Mouse (Mus musculus) kidney, postnatal 4 days (tissue): Measurements from ENCODE around the gene Atp8a1.
"Not testable (repeated sequence)": the region's sequence is repeated elsewhere in the genome, so short reads cannot be mapped to it uniquely, and the experiment has no call there.

ENCODE experiments used
- DNase-seq, 2 experiments: peaks; one replicate each; pipeline ENCODE4 v3.0.0; 2021; ENCODE audit warnings: mixed read lengths in 2 of 2

The Atp8a1 gene

GRCm38 (mm10) chr5:67826278-67826677, 21.0 kb downstream of the Atp8a1 start:
- DNase-seq: no peak

- no peak for DNase-seq
Observed at GRCm38 (mm10) chr5:67824600-67824999, 22.6 kb downstream of the Atp8a1 start.

GRCm38 (mm10) chr5:67823771-67824170, 23.5 kb downstream of the Atp8a1 start:
- DNase-seq: no peak

GRCm38 (mm10) chr5:67822619-67823018, 24.6 kb downstream of the Atp8a1 start:
- no peak for DNase-seq

GRCm38 (mm10) chr5:67821987-67822401, 25.2 kb downstream of the Atp8a1 start:
- DNase-seq: no peak

DNA sequence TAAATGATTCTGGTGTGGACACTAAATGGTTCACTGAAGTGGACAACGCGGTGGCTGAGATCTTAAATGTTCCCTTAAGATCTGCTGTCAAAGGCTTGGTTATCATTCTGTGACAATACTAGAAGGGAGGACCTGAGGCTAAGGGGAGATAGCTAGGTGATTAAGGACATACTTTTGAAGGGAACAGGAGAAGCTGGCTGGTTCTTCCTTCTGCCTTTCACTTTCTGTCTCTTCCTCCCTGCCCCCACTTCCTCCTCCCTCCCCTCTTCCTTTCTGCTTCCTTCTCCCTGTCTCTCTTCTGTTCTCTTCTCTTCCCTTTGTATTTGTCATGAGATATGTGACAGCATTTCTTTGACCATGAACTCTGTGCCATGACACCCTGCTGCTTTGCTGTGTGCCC, 26.0 kb downstream of the Atp8a1 start:
- no peak for DNase-seq

GRCm38 (mm10) chr5:67819451-67819850, 27.8 kb downstream of the Atp8a1 start:
- DNase-seq: no peak

GRCm38 (mm10) chr5:67815572-67816325, 31.5 kb downstream of the Atp8a1 start:
- peak; percentile 44 to 64 for DNase-seq

DNA sequence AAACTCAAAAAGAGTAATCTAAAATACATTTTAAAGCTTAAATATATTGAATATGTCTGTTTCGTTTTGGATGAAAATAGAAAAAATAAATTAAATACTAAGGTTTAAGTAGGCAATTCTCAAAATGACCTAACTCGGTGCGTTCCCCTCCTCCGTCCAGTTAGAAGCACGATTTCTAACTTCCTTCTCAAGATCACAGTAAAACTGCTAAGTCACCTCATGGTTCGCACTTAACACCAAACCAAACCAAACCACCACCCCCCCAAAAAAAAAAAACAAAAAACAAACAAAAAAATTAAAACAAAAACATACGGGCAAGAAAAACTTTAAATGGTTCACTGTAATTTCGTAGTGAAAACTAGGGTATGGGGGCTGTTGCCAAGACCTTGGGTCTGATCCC, 32.2 kb downstream of the Atp8a1 start:
- not testable (repeated sequence) for DNase-seq

- DNase-seq: no peak
Observed at GRCm38 (mm10) chr5:67814437-67814965, 32.7 kb downstream of the Atp8a1 start.

DNA sequence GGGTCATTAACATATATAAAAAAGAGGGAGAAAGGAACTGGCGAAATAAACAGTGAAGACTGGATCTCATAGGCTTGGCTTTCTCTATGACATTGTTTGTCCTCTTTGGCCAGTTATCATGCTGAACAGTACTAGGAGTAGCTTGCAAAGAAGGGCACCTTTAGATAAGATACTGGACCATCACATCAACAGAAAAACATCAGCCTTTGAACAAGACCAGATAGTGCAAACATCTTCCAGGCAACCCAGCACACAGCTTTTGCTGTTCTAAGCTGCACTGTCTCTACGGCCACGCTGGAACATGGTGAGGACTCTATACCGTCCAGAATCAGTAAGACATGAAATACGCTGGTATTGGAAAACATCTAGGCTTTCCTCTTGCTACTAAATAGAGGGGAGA, 33.9 kb downstream of the Atp8a1 start:
- DNase-seq: no peak

DNA sequence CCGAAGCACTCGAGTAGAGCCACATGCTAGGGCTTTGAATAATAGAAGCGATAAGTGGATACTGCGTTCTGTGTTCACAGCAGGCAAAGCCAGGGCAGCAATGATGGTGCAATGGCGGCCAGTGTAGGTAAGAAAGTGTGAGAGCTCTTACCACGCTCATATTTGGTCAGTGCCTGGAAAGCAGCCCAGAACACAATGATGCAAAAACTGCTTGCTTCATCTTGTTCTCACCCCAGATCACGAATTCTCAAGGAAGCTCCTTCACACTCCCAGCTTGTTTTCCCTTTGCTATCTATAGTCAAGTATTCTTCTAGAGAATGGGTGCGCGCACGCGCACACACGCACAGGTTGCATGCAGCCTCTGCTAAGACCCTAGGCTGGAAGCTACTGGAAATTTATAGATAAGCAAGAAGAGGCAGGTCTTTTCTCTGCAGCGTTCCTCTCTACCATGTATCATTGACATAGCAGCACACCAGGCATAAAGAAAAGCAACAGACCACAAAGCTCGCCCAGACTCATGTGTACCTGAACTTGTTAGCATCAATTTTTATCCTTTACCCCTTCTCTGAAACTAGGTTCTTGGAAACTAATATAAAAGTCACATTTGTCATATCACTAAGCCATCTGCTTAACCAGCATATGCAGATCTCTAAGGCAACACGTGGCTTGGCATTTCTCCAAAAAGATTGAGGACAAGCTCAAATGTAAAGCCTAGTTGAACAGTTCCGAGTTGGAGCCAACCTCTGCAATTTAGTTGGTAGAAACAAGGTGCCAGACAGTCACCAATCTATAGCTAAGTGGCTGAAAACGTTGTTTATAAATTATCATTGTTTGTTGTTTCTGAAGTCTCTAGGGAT, 44.8 kb downstream of the Atp8a1 start:
- no peak for DNase-seq

- DNase-seq: no peak
Observed at GRCm38 (mm10) chr5:67800801-67801200, 46.4 kb downstream of the Atp8a1 start.

DNA sequence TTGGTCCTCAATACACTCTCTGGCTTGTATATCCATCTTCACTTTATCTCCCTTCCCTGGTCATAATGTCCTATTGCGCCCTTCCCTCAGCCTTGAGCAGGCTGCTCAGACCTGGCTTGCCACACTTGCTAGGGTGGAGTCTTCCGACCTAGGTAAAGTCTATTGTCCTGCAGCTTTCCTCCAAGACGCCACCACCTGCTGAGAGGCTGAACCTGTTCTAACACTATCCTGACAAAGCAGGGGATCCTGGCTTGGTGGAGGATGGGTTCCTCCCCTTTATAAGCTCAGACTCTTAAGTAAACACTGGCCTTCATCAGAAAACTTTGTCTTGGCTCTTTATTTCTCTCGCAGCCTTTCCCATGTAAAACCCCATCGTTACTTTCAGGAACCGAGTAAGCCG, 47.4 kb downstream of the Atp8a1 start:
- DNase-seq: no peak

DNA sequence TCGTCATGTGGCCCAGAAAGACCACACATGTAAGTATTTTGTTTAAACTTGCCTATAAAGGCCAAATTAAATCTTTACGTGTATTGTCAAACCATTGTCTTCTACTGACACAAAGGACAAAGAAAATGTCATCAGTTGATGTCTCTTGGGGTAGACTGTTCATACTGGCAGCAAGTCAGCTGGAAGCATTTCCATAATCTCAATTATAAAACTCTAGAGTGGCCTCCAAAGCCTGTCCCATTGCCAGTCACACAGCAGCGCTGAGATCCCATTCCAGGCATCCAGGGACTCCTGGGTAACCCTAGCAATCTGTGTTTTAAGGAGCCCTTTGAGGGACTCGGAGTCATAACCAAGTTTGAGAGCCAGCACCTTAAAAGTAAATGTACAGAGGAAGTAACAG, 48.9 kb downstream of the Atp8a1 start:
- DNase-seq: no peak

DNA sequence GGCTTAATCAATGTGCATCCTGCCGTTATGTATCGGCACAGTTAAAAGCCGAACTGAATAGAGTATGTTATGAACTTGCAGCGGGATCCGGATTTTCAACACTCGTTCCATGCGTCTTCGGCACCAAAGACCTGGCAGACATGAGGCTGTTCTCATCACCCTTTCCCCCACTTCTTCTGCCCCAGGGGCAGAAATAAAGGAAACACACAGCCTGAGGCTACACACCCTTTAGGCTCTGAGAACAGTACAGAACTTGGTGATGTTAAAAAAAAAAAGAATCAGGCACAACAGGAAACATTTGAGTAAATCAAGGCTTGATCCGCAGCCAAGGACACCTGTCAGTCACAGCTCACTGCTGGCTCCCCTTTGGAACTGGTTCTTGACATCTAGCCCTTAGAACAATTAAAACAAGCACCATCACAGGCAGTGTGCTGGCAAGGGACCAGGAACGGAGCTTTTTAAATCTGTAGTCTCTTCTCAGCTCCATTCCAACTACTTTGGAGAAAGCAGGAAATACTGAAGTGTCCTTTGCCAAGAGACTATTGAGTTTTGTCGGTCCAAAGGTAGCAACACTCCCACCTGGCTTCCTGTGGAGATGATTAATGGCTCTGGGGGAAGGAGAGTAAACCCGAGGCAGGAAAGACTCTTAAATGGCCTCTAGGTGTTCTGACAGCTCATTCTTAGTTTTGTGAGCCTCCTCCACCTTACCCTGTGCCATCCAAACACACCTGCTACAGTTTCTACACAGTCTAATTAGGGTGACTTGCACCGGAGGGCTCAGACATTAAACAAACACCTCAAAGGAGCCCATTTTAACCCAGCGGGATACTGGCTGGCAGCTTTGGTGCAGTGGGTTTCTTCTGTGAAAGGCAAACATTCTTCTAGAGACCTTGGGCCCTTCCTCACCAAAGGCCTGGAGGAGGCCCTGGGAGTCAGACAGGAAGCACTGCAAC, 50.0 kb downstream of the Atp8a1 start:
- peak; percentile 28 to 39 for DNase-seq

- DNase-seq: no peak
Observed at GRCm38 (mm10) chr5:67794129-67794800, 53.0 kb downstream of the Atp8a1 start.

DNA sequence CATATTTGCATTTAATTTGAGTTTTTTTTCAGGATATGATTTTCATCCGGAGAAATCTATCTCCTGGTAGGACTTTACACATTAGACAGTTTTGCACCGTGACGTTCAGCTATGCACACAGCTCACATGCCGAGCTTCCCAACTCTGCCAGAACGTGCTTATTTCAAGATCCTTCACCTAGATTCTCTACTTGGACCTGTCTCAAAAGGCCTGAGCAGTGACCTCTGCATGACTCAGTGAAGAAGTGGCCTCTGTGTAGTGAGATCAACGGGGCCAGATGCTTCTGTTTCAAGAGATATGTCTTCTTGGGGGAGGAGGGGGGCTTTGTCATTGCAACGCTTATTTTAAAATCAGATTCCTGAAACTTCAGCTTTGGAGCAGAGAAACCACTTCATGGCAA, 64.5 kb downstream of the Atp8a1 start:
- peak in 1 of 2 experiments; percentile 3 for DNase-seq

GRCm38 (mm10) chr5:67778026-67778425, 69.2 kb downstream of the Atp8a1 start:
- DNase-seq: peak; percentile 40 to 59

- no peak for DNase-seq
Observed at GRCm38 (mm10) chr5:67774186-67774585, 73.0 kb downstream of the Atp8a1 start.

GRCm38 (mm10) chr5:67768708-67769107, 78.5 kb downstream of the Atp8a1 start:
- DNase-seq: no peak

GRCm38 (mm10) chr5:67764798-67765197, 82.4 kb downstream of the Atp8a1 start:
- DNase-seq: no peak
